Mouse (Mus musculus): ENCODE results near the gene Cd300lf. TPM values are rescaled to one million over a fixed set of nuclear protein-coding genes. Genes with fewer than 3 reads are reported as not detected.

Cd300lf gene
- total and polyA plus RNA-seq, 3 experiments: 15.5 to 36.9 (median 35.3) TPM

GRCm38 (mm10) chr11:115101615-115102051 lies 32.2 kb downstream of the Cd300lf start:
- Histone ChIP-seq H3K9me3 (replicated peaks; ENCODE audit: low read length) (peaks cover 8% of the 10 kb centered on the region), H3K27ac (ENCODE audit: insufficient read depth, low read depth) (peak overlapping the region; percentile 85), H3K79me2 (replicated peaks; ENCODE audit: control insufficient read depth, extremely low read depth, insufficient read depth, poor library complexity, severe bottlenecking) (no peaks in the 10 kb centered on the region), H3K36me3 (replicated peaks in 1 of 2; ENCODE audit: control insufficient read depth in 1 of 2, insufficient read depth in 1 of 2, low read length in 1 of 2) (no peaks in the 10 kb centered on the region), H3K4me1 (ENCODE audit: control insufficient read depth in 1 of 2, insufficient read depth in 2 of 2) (peaks cover 48 to 94% of the 10 kb centered on the region in 2 experiments), H3K4me2 (ENCODE audit: insufficient read depth, low read depth, poor library complexity, severe bottlenecking) (peak overlapping the region; percentile 2; the same call in 1 of the 2 replicates), H3K9ac (ENCODE audit: insufficient read depth, low read depth) (peak overlapping the region; percentile 1; the same call in 1 of the 2 replicates), H3K4me3 (replicated peaks in 1 of 3; ENCODE audit: low read depth in 2 of 3, low read length in 2 of 3, poor library complexity in 1 of 3) (no peak overlapping the region), H3K27me3 (replicated peaks) (no peaks in the 10 kb centered on the region)
- dilution Hi-C loops (cut with MboI; ENCODE audit: extremely low pct_ligation_motif_present, extremely low pct_unique_long_range_greater_than_20kb, low sequenced_read_pairs): no loop called here
- in situ Hi-C loops (cut with MboI; ENCODE audit: low pct_ligation_motif_present, low pct_unique_long_range_greater_than_20kb, low sequenced_read_pairs): no loop called here
- DNase-seq (ENCODE audit: extremely low read depth): peak; percentile 66
- no peak; the same call in 1 of the 2 replicates for TF ChIP-seq RAD21 (IDR thresholded peaks at IDR 0.05; ENCODE audit: low read depth, low read length)
- no peak for TF ChIP-seq MAFK (IDR thresholded peaks at IDR 0.05; ENCODE audit: insufficient replicate concordance, low read length)
- TF ChIP-seq POLR2AphosphoS2 (IDR thresholded peaks at IDR 0.05; ENCODE audit: low read depth, low read length): no peak
- no peak for TF ChIP-seq ZKSCAN1 (IDR thresholded peaks at IDR 0.05; ENCODE audit: borderline replicate concordance, low read depth, low read length)
- no peak for TF ChIP-seq GABPA (IDR thresholded peaks at IDR 0.05; ENCODE audit: insufficient replicate concordance, low read depth, low read length)
- TF ChIP-seq CHD2 (IDR thresholded peaks at IDR 0.05; ENCODE audit: low read length): peak; percentile 19; the same call in 1 of the 2 replicates
- peak; percentile 56; the same call in 1 of the 2 replicates for TF ChIP-seq TBP (conservative IDR thresholded peaks at IDR 0.05; ENCODE audit: low read depth, low read length)
- no peak for TF ChIP-seq PAX5 (IDR thresholded peaks at IDR 0.05; ENCODE audit: low read length)
- TF ChIP-seq POLR2A (IDR thresholded peaks at IDR 0.05; ENCODE audit: low read depth, low read length): peak; percentile 45
- 0 out of 2 replicates have a peak, but pooled peaks have one; percentile 3 for TF ChIP-seq UBTF (IDR thresholded peaks at IDR 0.05; ENCODE audit: low read depth, low read length)
- TF ChIP-seq TCF12 (IDR thresholded peaks at IDR 0.05; ENCODE audit: low read depth, low read length): peak; percentile 62; the same call in 1 of the 2 replicates
- peak; percentile 92 for TF ChIP-seq MAZ (IDR thresholded peaks at IDR 0.05; ENCODE audit: low read depth, low read length)
- TF ChIP-seq E2F4 (IDR thresholded peaks at IDR 0.05; ENCODE audit: insufficient replicate concordance, low read depth, low read length): no peak
- TF ChIP-seq BHLHE40 (IDR thresholded peaks at IDR 0.05; ENCODE audit: low read depth, low read length): no peak
- no peak for TF ChIP-seq SMC3 (IDR thresholded peaks at IDR 0.05; ENCODE audit: low read depth, low read length)
- TF ChIP-seq ZNF384 (IDR thresholded peaks at IDR 0.05; ENCODE audit: low read depth, low read length): no peak
- no peak for TF ChIP-seq NRF1 (IDR thresholded peaks at IDR 0.05; ENCODE audit: low read depth, low read length)
- TF ChIP-seq CTCF (conservative IDR thresholded peaks at IDR 0.05 in 1 of 2, IDR thresholded peaks at IDR 0.05 in 1 of 2; ENCODE audit: low read depth in 2 of 2, low read length in 2 of 2): no peak
- TF ChIP-seq ZMIZ1 (IDR thresholded peaks at IDR 0.05; ENCODE audit: low read depth, low read length): no peak
- peak; percentile 60; the same call in 1 of the 2 replicates for TF ChIP-seq MXI1 (IDR thresholded peaks at IDR 0.05; ENCODE audit: low read depth, low read length)
- peak; percentile 58; the same call in 1 of the 2 replicates for TF ChIP-seq JUND (conservative IDR thresholded peaks at IDR 0.05; ENCODE audit: low read depth, low read length)
- TF ChIP-seq JUN (IDR thresholded peaks at IDR 0.05; ENCODE audit: insufficient read depth, low read depth, low read length): peak; percentile 31; the same call in 1 of the 2 replicates
- TF ChIP-seq EP300 (IDR thresholded peaks at IDR 0.05; ENCODE audit: low read length): peak; percentile 78
- TF ChIP-seq IRF4 (IDR thresholded peaks at IDR 0.05; ENCODE audit: low read depth, low read length): peak; percentile 63; the same call in 1 of the 2 replicates
- TF ChIP-seq MEF2A (IDR thresholded peaks at IDR 0.05; ENCODE audit: borderline replicate concordance, low read depth, low read length): 0 out of 2 replicates have a peak, but pooled peaks have one; percentile 84
- TF ChIP-seq ELF1 (IDR thresholded peaks at IDR 0.05; ENCODE audit: low read depth, low read length): no peak
- no peak; the same call in 1 of the 2 replicates for TF ChIP-seq USF1 (IDR thresholded peaks at IDR 0.05; ENCODE audit: low read depth, low read length)
- TF ChIP-seq KAT2A (IDR thresholded peaks at IDR 0.05; ENCODE audit: insufficient replicate concordance, low read length): no peak
- TF ChIP-seq ZC3H11A (IDR thresholded peaks at IDR 0.05; ENCODE audit: low read depth, low read length): no peak
- peak; percentile 74; the same call in 1 of the 2 replicates for TF ChIP-seq MYC (IDR thresholded peaks at IDR 0.05; ENCODE audit: low read depth, low read length)
- TF ChIP-seq NELFE (IDR thresholded peaks at IDR 0.05; ENCODE audit: low read depth, low read length): peak; percentile 45
- TF ChIP-seq SIN3A (IDR thresholded peaks at IDR 0.05; ENCODE audit: low read length): peak; percentile 76; the same call in 1 of the 2 replicates
- peak; percentile 68; the same call in 1 of the 2 replicates for TF ChIP-seq ETS1 (conservative IDR thresholded peaks at IDR 0.05; ENCODE audit: low read depth, low read length)
- no peak for TF ChIP-seq USF2 (conservative IDR thresholded peaks at IDR 0.05; ENCODE audit: low read depth, low read length)
- TF ChIP-seq HCFC1 (IDR thresholded peaks at IDR 0.05; ENCODE audit: low read depth, low read length): peak; percentile 50; the same call in 1 of the 2 replicates
- peak; percentile 84; the same call in 1 of the 2 replicates for TF ChIP-seq MAX (IDR thresholded peaks at IDR 0.05; ENCODE audit: low read length)
- TF ChIP-seq RCOR1 (conservative IDR thresholded peaks at IDR 0.05; ENCODE audit: low read depth, low read length): peak; percentile 76; the same call in 1 of the 2 replicates
- TF ChIP-seq CHD1 (IDR thresholded peaks at IDR 0.05; ENCODE audit: low read depth, low read length): peak; percentile 97
